Mouse (Mus musculus) lung, adult 18-20 months (tissue): ENCODE data around the gene Irf2.
A peak's percentile ranks its signal among the peaks of the same experiment; 100 is the strongest.

Source experiments
- DNase-seq, 2 experiments: peaks; one replicate each; pipeline ENCODE4 v3.0.0; 2022; ENCODE audit warnings: mixed read lengths in 2 of 2

Irf2 gene

DNA sequence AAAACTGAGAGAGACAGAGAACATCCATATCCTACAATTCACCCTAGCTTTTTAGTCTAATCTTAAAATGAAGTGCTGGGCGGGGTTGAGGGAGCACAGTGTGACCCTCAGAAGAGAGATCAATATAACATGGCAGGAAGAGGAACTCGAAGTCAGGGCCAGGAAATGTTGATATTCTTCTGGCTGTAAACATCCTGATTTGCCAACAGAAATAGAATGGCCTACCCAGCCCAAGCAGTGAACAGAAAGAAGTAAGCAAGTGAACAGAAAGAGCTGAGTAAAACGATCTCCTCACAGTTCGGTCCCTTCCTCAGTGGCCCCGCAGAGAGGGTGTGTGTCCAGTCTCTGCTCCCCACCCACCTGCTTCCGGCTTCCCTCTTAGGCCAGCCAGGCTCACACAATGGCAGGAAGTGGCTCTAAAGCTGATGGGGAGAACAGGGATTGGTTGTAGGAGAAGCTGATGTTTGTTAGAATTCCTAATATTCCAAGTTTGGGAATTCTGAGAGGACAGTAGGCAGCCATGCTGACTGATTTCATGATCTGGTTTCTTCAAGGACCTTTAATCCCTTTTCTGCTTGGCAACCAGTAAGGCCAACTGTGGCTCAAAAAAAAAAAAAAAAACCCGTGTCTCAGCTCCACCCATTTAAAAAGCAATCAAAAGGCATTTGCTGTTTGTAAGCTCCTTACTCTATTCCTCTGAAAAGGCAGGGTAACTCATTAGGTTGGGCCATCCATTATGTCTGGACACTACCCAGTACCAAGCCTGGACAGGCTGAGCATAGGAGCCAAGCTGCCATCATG is 105.6 kb downstream of the Irf2 start:
- peak; percentile 76 to 84 for DNase-seq

- DNase-seq: no peak
Measured at GRCm38 (mm10) chr8:46845891-46846290, 106.4 kb downstream of the Irf2 start.

GRCm38 (mm10) chr8:46846893-46847292 is 107.4 kb downstream of the Irf2 start:
- DNase-seq: no peak

GRCm38 (mm10) chr8:46848011-46848641 is 108.6 kb downstream of the Irf2 start:
- DNase-seq: no peak

DNA sequence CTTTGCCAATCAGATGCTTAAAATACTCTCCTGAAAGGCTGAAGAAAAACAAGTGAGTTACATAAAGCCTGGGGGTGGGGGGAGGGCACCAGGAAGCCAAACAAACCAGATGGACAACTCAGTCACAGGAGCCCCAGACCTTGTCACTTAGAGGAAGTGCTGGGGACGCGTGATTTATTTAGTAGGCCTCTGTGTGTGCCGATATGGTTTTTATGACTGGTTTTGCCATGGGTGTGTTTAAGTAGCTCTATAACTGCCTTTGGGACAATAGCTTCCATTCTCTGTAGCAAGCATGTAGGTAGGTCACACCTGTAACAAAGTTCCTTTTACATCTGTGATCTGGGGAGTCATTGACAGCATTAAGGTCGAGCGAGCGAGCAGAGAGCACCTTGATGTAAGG is 109.4 kb downstream of the Irf2 start:
- DNase-seq: peak in 1 of 2 experiments; percentile 54

- no peak for DNase-seq
Measured at GRCm38 (mm10) chr8:46849458-46849857, 109.9 kb downstream of the Irf2 start.

- no peak for DNase-seq
Measured at GRCm38 (mm10) chr8:46850258-46850897, 110.8 kb downstream of the Irf2 start.

GRCm38 (mm10) chr8:46851560-46851959 is 112.0 kb downstream of the Irf2 start:
- peak in 1 of 2 experiments; percentile 32 for DNase-seq

GRCm38 (mm10) chr8:46852377-46852776 is 112.8 kb downstream of the Irf2 start:
- DNase-seq: no peak

- peak in 1 of 2 experiments; percentile 41 for DNase-seq
Measured at GRCm38 (mm10) chr8:46859164-46859846, 119.8 kb downstream of the Irf2 start.

GRCm38 (mm10) chr8:46859847-46860167 is 120.3 kb downstream of the Irf2 start:
- DNase-seq: no peak

DNA sequence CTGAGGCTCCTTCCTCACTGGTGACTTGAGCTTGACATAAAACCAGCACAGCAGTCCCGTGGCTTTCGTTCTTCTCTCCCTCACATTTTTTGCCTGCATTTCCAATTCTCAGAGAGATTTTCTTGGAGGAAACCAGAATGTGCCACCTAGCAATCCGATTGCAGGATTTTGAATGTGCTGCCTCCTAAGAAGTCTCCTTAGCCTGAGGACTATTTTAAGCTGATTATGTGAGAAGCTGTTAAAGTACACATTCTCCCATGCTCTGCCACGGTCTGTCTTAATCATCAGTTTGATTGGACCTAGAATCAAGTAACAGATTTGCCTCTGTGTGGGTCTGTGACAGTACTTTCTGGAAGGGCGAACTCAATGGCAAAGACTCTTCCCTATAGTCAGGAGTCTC is 123.0 kb downstream of the Irf2 start:
- DNase-seq: no peak

GRCm38 (mm10) chr8:46865428-46865827 is 125.9 kb downstream of the Irf2 start:
- DNase-seq: no peak

DNA sequence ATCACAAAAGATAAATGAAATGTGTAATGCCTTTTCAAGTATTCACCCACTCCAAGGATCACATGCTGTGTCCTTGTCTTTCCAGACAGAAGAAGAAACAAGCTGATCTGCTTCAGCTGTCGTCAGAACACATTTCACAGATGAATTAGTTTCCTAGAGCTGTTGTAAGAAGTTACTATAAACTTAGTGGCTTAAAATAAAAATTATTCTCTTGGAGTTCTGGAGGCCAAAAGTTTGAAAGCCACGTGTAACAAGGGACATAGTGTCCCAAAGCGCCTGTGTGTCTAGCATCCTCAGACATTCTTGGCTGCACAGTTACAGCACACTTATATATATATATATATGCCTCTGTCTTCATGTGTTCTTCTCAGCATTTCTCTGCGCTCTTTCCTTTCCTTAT is 127.9 kb downstream of the Irf2 start:
- DNase-seq: no peak

GRCm38 (mm10) chr8:46868346-46869065 is 129.0 kb downstream of the Irf2 start:
- DNase-seq: peak; percentile 81 to 87

DNA sequence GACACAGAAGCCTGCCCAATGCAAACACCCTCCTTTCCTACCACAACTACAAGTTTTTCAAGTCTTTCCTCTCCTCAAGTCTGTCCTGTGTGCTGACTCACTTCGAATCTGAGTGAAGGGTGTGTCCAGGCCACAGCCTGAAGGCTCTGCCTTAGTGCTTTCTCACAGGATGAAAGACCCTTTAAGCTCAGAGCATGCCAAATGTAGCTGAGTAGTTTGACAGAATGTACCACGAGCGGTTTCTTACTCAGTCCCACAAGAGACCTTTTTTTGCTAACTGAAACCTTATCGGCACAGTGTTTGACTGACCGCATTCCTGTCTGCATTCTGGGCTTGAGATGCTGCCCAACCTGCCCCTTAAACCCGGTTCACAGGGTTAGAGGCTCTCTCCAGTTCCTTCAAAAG is 130.0 kb downstream of the Irf2 start:
- DNase-seq: peak; percentile 67 to 79

DNA sequence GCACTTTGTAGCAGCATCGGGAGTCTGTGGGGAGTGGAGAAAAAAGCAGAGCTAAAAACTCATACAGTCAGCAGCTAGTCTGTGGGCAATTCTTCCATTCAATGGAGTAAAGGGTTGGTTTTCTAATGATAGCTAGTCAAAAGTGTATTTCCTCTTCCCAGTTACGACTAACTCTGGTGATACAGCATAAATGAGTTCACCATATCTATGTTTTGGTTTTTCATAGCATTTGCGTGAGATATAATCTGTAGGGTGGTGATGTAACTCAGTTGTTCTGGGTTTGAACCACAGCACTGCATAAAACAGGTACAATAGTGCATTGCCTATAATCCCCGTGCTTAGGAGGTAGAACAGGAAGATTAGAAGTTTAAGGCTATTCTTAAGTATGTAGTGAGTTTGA is 131.6 kb downstream of the Irf2 start:
- DNase-seq: no peak

- DNase-seq: peak in 1 of 2 experiments; percentile 67
Measured at GRCm38 (mm10) chr8:46875615-46876293, 136.2 kb downstream of the Irf2 start.

GRCm38 (mm10) chr8:46881348-46881747 is 141.8 kb downstream of the Irf2 start:
- no peak for DNase-seq

DNA sequence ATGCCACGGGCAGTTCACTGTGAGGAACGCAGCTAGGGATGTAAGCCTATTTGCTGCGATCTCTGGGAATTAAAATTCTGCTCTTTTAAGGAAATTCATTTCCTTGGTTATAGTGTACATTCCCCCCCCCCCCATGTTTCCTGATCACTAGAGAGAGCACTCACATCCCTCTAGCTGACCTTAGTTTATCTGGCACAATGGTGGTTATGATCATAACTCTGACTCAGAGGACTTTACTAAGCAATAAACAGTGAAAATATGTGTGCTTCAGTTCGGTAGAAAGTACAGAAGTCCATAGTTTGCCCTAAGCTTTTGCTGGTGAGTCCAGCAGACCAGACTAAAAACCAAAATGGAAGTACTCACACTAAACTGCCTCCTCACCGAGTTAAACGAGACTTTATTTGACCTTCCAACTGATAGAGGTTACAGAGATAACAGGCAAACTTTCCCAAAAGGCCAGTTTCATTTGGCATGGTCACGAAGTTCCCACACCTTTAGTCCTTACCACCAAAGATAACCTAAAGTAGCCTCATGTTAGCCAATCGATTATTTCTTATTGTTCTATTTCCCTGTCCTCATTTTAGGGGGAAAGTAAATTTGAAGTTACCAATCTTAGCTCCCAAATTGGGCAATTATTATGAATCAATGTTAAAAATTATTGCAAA is 142.4 kb downstream of the Irf2 start:
- no peak for DNase-seq

DNA sequence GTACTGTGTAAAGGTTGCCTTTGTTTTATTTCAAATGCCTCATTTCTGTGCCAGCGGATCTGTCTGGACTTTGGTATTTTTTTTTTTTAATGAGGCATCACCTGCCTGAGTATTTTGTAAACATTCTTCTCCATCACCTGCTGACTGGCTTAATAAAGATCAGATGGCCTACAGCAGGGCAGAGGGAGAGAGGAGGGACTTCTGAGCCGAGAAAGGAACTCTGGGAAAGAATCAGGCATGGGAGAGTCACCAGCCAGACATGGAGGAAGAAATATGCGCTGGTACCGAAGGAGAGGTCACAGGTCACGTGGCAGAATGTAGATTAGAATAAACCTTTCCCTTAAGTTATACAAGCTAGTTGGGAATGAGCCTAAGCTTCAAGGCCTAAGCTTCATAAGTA is 143.2 kb downstream of the Irf2 start:
- DNase-seq: no peak
